Mouse (Mus musculus) small intestine, adult 2 months (tissue): ENCODE data around the gene Lonp2.

Experiments
- CTCF ChIP-seq: fragments of 200-500 bp; IDR thresholded peaks from 2 replicates; pipeline ENCODE4 v1.5.1; 2012; ENCODE audit warnings: low read depth, mild to moderate bottlenecking, control low read depth, inconsistent platforms, low read length, moderate library complexity, mixed read lengths; ENCODE audit not compliant: insufficient replicate concordance, insufficient read length; ENCODE audit errors: extremely low read depth
- POLR2A ChIP-seq: fragments of 200-500 bp; IDR thresholded peaks from 2 replicates; pipeline ENCODE4 v1.6.1; 2012; ENCODE audit warnings: low read depth, mild to moderate bottlenecking, control low read depth, inconsistent platforms, low read length, moderate library complexity

DNA sequence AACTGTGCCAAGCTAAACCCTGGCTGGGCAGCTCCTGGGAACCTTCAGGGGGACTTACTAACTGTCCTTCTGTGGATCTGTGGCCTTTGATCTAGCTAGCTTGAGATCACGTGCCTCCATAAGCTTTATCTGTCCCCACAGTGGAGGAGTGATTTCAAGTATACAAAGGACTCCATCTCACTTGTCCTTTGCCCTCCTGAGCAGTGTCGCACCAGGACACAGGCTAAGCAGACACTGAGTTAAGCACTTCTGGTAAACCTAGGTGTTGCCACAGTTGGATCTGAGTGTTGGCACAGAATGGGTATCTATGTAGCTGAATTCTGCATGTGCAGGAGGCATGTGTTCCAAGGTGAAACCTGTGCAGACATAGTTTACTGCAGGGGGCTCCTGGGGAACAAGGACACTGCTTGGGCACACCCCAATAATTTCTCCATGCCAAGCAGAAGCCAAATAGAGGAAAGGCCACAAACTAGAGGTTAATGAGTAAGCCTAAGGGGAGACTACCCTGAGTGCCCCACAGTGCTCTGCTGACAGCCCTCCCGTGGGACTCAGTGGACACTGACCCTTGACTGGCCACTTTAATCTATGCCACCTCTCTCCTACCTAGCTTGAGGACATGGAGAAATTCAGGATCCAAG is 29.6 kb upstream of the Lonp2 start:
- TF ChIP-seq CTCF (no peak), POLR2A (no peak)
